Mouse (Mus musculus): ENCODE measurements around the gene Paics. TPM values are rescaled to one million over a fixed set of nuclear protein-coding genes. Genes with fewer than 3 reads are reported as not detected.
"Not testable (repeated sequence)": the region's sequence is repeated elsewhere in the genome, so short reads cannot be mapped to it uniquely, and the experiment has no call there.

Gene Paics
- polyA plus RNA-seq, 2 experiments, result 78.7 to 172 TPM

DNA sequence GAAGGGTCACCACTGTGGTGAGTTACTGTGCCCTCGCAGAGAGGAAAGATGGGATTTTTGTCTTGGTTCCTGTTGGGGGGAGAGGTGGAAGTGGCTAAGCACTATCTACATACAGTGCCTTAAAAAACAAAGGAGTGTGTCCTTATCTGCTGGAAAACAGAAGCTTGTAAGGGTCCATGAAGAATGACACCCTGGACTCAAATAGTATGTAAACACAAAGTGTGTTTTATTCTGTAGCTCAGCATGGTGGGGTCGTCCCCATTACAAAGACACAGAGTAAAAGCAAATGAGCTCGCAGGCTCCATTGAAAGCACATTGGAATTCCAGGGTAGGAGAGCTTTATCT is 45.0 kb upstream of the Paics start:
- WGBS (ENCODE audit: insufficient replicate concordance), result 12% methylated on average over 3 of the region's 3 CpGs
- ATAC-seq (ENCODE audit: insufficient read depth), result no peak
- TF ChIP-seq CTCF (IDR thresholded peaks at IDR 0.05; ENCODE audit: low read depth), result no peak
- TF ChIP-seq EP300 (IDR thresholded peaks at IDR 0.05; ENCODE audit: low read depth), result no peak

GRCm38 (mm10) chr5:76910807-76911206 is 40.3 kb upstream of the Paics start:
- 43% methylated on average over 3 of the region's 3 CpGs for WGBS (ENCODE audit: insufficient replicate concordance)
- Histone ChIP-seq H3K9ac (replicated peaks) (no peak overlapping the region), H3K4me2 (ENCODE audit: low read depth) (no peak overlapping the region), H3K4me3 (ENCODE audit: insufficient read depth in 1 of 2, low read depth in 2 of 2, low read length in 2 of 2) (no peak overlapping the region), H3K27ac (no peak overlapping the region), H3K4me1 (replicated peaks; ENCODE audit: control insufficient read depth in 2 of 2, insufficient read depth in 2 of 2, low read length in 1 of 2) (peaks cover 6 to 8% of the 10 kb centered on the region in 2 experiments; a peak in 3 of 4 replicates), H3K27me3 (ENCODE audit: control insufficient read depth, insufficient read depth, low read length) (no peaks in the 10 kb centered on the region), H3K9me3 (ENCODE audit: control insufficient read depth, low read length) (no peaks in the 10 kb centered on the region), H3K36me3 (replicated peaks; ENCODE audit: control insufficient read depth, insufficient read depth, low read depth) (peaks cover 10% of the 10 kb centered on the region)
- ATAC-seq (ENCODE audit: insufficient read depth), result no peak
- TF ChIP-seq CTCF (IDR thresholded peaks at IDR 0.05; ENCODE audit: low read depth) (no peak), EP300 (IDR thresholded peaks at IDR 0.05; ENCODE audit: low read depth) (no peak)
- no peak for DNase-seq (ENCODE audit: low read depth in 3 of 3, low spot score in 3 of 3)

More for the DNA sequence above, 45.0 kb upstream of the Paics start:
- Histone ChIP-seq H3K4me3 (ENCODE audit: insufficient read depth in 1 of 2, low read depth in 2 of 2, low read length in 2 of 2) (peak overlapping the region; percentile 72 to 95), H3K36me3 (replicated peaks; ENCODE audit: control insufficient read depth, insufficient read depth, low read depth) (no peaks in the 10 kb centered on the region), H3K9ac (replicated peaks) (peak overlapping the region; percentile 94), H3K27ac (peak overlapping the region; percentile 89), H3K9me3 (ENCODE audit: control insufficient read depth, low read length) (no peaks in the 10 kb centered on the region), H3K4me2 (ENCODE audit: low read depth) (peak overlapping the region; percentile 97), H3K27me3 (ENCODE audit: control insufficient read depth, insufficient read depth, low read length) (no peaks in the 10 kb centered on the region), H3K4me1 (replicated peaks; ENCODE audit: control insufficient read depth in 2 of 2, insufficient read depth in 2 of 2, low read length in 1 of 2) (peaks cover 6 to 11% of the 10 kb centered on the region in 2 experiments; a peak in 3 of 4 replicates)
- DNase-seq (ENCODE audit: low read depth in 3 of 3, low spot score in 3 of 3), result no peak

DNA sequence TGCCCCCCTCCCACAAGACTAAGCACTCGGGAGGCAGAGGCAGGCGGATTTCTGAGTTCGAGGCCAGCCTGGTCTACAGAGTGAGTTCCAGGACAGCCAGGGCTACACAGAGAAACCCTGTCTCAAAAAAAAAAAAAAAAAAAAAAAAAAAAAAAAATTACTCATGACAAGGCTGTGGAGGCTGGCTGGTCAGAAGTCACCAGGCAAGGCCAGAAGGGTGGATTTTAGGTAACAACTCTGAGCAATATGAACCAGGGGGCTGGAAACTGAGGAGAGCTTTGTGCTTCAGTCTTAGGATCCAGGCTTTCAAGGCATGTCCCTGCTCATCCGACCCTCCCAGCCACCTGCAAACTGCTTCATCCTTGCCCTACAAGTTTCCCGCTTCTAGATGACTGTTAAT is 38.6 kb upstream of the Paics start:
- ATAC-seq (ENCODE audit: insufficient read depth); H3K9me3 ChIP-seq (ENCODE audit: control insufficient read depth, low read length); H3K4me1 ChIP-seq (replicated peaks; ENCODE audit: control insufficient read depth in 2 of 2, insufficient read depth in 2 of 2, low read length in 1 of 2); H3K4me2 ChIP-seq (ENCODE audit: low read depth); H3K9ac ChIP-seq (replicated peaks); DNase-seq (ENCODE audit: low read depth in 3 of 3, low spot score in 3 of 3); H3K27ac ChIP-seq; H3K4me3 ChIP-seq (ENCODE audit: insufficient read depth in 1 of 2, low read depth in 2 of 2, low read length in 2 of 2); H3K27me3 ChIP-seq (ENCODE audit: control insufficient read depth, insufficient read depth, low read length): not testable (repeated sequence)
- peaks cover 14% of the 10 kb centered on the region for H3K36me3 ChIP-seq (replicated peaks; ENCODE audit: control insufficient read depth, insufficient read depth, low read depth)
- WGBS (ENCODE audit: insufficient replicate concordance), result 71% methylated on average over 5 of the region's 5 CpGs

DNA sequence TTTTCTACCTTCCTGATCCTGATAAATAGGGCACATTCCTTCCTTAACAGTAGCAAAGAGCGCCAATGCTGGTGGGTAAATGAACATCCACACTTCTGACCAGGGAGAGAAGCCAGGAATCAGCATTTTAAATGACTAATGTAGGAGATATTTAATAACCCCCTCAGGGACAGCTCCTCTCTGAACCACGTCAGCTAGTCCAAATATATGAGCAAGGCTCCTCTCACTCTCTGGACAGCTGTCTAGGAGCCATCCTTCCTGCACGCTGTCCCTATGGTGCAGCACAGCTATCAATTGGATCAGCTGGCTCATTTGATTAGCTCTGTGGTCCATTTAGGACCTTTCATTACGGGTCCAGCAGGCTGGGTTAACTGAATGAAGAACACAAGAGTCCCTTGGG is 28.3 kb upstream of the Paics start:
- TF ChIP-seq EP300 (IDR thresholded peaks at IDR 0.05; ENCODE audit: low read depth), result no peak
- no peak for TF ChIP-seq CTCF (IDR thresholded peaks at IDR 0.05; ENCODE audit: low read depth)

DNA sequence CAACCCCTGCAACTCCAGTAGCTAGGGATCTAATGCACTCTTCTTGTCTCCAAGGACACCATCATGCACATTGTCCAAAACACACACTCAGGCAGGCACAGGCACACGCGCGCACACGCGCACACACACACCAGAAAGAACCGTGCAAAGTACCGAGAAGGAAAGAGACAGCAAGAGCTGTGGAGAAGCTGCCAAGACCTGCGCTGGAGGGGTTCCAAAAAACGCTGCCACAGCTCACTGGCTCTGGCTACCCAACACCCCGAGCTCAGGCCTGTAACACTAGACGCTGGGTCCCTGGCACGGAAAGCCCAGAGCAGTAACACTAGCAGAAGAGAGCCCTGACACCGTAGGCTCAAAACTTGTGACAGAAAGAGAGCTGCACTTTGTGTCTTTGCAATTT is 27.7 kb upstream of the Paics start:
- Histone ChIP-seq H3K36me3 (replicated peaks; ENCODE audit: control insufficient read depth, insufficient read depth, low read depth) (peaks cover 42% of the 10 kb centered on the region), H3K9ac (replicated peaks) (no peak overlapping the region), H3K4me1 (replicated peaks; ENCODE audit: control insufficient read depth in 2 of 2, insufficient read depth in 2 of 2, low read length in 1 of 2) (no peaks in the 10 kb centered on the region), H3K9me3 (ENCODE audit: control insufficient read depth, low read length) (no peaks in the 10 kb centered on the region), H3K4me3 (ENCODE audit: insufficient read depth in 1 of 2, low read depth in 2 of 2, low read length in 2 of 2) (no peak overlapping the region), H3K27me3 (ENCODE audit: control insufficient read depth, insufficient read depth, low read length) (no peaks in the 10 kb centered on the region), H3K27ac (no peak overlapping the region), H3K4me2 (ENCODE audit: low read depth) (no peak overlapping the region)
- no peak for ATAC-seq (ENCODE audit: insufficient read depth)
- TF ChIP-seq CTCF (IDR thresholded peaks at IDR 0.05; ENCODE audit: low read depth) (no peak), EP300 (IDR thresholded peaks at IDR 0.05; ENCODE audit: low read depth) (no peak)
- WGBS (ENCODE audit: insufficient replicate concordance), result 80% methylated on average over 13 of the region's 13 CpGs
- DNase-seq (ENCODE audit: low read depth in 3 of 3, low spot score in 3 of 3), result no peak

More for the DNA sequence above, 28.3 kb upstream of the Paics start:
- Histone ChIP-seq H3K9ac (replicated peaks) (no peak overlapping the region), H3K4me3 (ENCODE audit: insufficient read depth in 1 of 2, low read depth in 2 of 2, low read length in 2 of 2) (no peak overlapping the region), H3K27me3 (ENCODE audit: control insufficient read depth, insufficient read depth, low read length) (no peaks in the 10 kb centered on the region), H3K4me2 (ENCODE audit: low read depth) (no peak overlapping the region), H3K36me3 (replicated peaks; ENCODE audit: control insufficient read depth, insufficient read depth, low read depth) (peaks cover 48% of the 10 kb centered on the region), H3K27ac (no peak overlapping the region), H3K9me3 (ENCODE audit: control insufficient read depth, low read length) (no peaks in the 10 kb centered on the region), H3K4me1 (replicated peaks; ENCODE audit: control insufficient read depth in 2 of 2, insufficient read depth in 2 of 2, low read length in 1 of 2) (no peaks in the 10 kb centered on the region)
- no peak for ATAC-seq (ENCODE audit: insufficient read depth)
- DNase-seq (ENCODE audit: low read depth in 3 of 3, low spot score in 3 of 3), result no peak
- WGBS (ENCODE audit: insufficient replicate concordance), result 83% methylated on average over 4 of the region's 4 CpGs
